Mouse (Mus musculus): ENCODE data around the gene Pla2r1.
A peak's percentile ranks its signal among the peaks of the same experiment; 100 is the strongest.

The Pla2r1 gene

DNA sequence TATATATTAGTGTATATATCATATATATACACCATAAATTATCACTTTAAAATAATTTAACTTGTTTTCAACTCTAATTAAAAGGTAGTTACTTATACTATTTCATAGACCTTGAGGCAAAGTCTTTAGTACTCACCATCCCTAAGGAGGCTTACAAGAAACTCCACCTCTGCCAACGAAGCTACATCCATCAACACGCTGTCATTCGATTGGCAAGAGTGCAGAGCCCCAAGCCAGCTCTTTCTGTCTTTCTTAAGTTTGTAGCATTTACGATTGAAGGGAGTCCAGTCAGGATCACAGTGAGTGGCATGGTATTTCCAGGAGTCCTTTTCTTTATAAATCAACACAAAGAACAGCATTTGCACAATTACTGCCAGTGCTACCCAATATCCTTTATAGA lies 49.1 kb downstream of the Pla2r1 start:
- DNase-seq (ENCODE audit: low read depth, low spot score): no peak

DNA sequence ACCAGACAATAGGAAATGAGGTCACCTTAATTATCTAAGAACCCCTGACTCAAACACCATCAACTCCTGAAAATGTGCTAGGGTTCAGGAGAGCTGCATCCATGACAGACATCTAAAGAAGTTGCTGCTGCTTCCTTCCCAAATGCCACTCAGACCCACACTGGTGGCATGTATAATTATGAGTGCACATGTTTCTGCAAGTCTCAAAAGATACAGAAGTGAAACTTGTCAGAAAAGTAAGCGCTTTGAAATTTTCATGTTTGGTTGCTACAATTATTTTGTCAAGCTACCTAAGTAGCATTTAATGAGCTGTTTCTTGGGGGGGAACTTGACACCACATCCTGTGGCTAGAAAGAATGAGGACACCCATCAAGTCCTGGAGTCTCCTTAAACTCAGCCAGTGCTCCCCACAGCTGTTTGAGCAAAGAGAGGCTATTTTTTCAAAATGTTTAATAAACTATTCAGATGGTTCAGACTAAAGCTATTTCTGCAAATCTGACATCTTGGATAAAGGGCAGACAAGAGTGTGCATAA lies 52.5 kb downstream of the Pla2r1 start:
- DNase-seq (ENCODE audit: low read depth, low spot score): peak; percentile 63

DNA sequence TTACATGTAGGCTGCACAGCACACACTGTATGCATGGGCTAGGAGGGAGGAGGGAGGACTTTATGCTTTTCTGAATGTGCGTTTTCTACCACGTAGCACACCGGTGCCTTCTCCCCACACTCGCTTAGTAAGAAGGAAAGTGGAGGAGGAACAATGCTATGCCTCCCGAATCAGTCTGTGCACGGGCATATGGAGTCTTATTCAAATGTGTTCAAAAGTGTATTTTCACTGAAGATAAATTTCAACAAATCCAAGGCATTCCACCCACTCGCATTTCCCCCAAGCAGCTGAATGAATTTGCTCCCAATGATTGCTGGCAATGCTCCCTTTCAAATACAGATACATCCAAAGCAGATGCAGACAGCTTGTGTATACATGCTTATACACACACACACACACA lies 73.2 kb downstream of the Pla2r1 start:
- peak; percentile 75 for DNase-seq (ENCODE audit: low read depth, low spot score)

DNA sequence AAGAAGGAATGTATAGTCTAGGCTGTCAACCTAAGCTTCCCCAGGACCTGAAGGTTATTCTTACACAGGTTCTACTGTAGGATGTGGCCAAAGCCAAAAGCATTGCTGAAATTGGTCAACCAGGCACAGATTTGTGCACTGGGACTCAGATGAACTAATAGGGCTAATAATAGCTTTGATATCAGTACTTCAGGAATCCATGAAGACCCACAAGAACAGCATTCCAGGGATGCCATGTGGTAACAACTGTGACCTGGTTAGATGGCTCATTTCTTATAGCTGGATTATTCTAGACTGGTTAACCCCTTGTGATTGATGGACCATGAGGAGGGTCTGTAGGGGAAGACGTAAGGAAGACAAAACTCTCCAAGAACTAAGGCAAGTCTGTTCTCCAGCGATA lies 74.3 kb downstream of the Pla2r1 start:
- no peak for DNase-seq (ENCODE audit: low read depth, low spot score)

DNA sequence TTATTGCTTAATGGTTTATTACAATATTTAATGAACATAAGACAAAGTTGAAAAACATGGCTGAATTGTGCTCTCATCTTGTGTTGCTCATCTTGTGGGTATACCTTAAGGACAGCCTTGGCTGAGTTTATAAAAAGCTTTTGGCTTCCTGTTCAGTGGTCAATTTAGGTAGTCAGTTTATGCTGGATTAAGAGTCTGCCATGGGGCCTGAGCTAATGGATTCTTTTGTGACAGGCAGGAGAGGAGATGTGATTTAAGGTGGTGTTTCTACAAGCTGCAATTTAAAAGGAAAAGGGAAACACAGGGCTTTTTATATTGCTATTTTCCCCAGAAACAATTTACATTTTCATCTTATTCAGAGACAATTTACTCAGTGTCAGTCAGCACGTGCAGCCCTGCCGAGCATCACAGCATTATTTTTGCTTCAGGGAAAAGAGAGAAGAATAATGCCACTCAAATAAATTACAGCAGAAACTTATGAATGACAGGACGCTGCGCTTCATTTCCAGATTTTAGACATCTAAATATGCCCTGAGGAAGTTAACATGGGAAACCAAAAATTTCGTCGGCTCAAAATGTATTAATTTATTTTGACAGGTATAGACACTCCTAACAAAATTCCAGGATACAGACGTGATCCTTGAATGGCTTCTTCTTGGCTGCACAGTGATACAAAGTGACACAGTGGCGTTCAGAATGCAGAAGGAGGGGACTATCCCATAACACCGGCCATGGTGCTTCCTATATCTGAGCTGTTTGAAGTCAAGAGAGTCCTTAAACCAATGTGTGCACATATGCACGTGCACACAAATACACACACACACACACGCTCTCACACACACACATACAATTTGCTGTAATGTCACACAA lies 84.0 kb downstream of the Pla2r1 start:
- no peak for DNase-seq (ENCODE audit: low read depth, low spot score)

DNA sequence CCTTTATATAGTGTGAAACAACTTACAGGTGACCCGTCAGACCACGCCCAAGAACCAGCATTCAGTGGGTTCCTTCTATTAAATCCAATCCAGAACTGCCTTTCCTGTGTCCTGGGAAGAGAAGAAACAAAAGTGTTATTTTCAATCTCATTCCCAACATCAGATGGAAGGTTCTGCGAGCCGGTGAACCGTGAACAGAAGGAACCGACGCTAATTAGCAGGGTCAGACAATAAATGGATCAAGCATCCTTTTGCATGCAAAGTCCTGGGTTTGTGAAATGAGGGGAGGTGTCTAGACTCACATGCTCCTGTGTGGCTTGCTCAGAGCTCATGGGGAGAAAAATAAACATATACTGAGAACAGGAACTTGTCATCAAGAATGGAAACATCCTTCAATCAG lies 100.7 kb downstream of the Pla2r1 start:
- no peak for DNase-seq (ENCODE audit: low read depth, low spot score)

DNA sequence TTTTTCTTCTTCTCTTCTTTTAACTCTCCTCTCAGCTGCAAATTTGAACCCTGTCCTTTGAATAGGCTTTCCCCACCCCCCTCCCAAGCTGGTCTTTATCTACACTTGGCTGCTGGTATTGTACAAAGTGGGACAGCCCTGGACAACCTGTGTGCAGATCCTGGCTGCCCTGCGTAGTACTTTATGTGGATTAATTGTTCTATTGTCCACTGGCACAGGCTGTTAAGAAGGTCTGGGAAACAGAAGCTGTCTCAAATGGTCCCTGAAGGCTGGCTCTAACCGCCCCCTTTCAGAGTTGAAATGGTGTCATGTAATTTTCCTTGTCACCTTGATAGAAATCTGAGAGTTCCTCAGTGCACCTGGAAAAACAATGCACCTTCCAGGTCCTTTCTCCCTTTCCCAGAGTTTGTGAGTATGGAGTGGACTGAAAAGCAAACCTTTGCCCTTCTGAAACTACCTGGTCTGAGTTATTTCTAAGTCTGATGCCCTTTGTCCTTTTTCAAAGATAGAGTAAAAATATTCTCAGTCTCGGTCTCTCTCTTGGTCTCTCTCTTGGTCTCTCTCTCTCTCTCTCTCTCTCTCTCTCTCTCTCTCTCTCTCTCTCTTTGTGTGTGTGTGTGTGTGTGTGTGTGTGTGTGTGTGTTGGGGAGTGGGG lies 101.9 kb downstream of the Pla2r1 start:
- no peak for DNase-seq (ENCODE audit: low read depth, low spot score)

DNA sequence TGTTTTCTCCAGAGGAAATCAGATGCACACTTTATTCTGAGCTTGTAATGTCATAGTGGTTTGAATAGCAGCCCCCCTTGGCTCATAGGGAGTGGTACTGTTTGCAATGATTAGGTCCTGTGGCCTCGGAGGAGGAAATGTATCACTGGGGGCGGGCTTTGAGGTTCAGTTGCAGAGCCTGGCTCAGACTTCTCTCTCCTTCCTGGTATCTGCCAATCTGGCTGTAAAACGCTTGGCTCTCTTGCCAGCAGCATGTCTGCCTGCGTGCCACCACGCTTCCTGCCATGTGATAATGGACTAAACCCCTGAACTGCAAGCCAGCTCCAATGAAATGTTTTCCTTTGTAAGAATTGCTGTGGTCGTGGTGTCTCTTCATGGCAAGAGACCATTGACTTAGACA lies 103.4 kb downstream of the Pla2r1 start:
- DNase-seq (ENCODE audit: low read depth, low spot score): no peak

DNA sequence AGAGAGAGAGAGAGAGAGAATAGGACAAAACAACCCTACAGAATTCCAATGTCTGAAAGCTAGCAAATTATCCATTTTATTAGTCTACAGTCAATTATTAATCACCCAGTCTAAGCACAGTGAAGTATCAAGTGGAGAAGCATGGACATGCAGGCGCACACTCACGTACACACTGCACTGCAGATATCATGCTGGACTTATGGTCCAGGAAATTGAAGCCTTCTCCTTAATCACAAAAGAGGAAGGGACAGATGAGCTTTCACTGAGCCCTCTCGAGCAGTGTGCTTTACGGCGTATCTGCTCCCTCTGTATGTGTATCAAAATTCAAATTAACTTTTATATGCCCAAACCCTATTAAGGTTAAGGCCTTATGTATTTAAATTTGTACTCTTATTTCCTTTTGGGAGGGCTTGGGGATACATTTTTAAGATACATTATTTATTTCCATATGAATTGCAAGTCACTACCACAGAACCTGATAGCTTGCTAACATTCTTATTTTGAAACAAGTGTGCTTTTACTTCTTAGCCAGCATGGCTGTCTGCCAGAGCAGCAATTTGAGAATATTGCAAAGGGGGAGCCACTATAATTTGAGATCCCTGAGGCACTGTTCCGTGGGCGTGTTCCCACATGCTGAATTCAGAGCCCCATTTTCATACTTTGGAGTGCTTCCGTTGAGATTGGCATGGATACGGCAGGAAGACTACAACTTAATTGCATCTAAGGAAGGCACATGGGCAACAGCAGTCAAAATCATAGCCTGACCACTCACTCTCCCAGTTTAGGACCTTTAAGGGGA lies 108.2 kb downstream of the Pla2r1 start:
- DNase-seq (ENCODE audit: low read depth, low spot score): no peak

DNA sequence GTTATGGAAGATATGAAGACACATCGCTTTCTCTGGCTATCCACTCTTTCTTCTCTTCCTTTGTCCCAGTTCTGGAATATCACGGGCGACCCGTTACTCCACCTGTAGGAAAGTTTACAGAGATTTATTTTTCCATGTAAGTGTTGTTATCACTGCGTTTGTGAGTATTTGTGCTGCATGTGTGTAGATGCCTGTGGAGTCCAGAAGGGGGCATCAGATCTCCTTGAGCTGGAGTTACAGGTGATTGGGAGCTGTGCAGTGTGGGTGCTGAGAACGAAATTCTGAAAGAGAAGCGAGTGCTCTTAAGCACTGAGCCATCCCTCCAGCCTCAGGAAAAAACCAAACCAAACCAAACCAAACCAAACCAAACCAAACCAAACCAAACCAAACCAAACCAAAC lies 109.8 kb downstream of the Pla2r1 start:
- DNase-seq (ENCODE audit: low read depth, low spot score): peak; percentile 26

DNA sequence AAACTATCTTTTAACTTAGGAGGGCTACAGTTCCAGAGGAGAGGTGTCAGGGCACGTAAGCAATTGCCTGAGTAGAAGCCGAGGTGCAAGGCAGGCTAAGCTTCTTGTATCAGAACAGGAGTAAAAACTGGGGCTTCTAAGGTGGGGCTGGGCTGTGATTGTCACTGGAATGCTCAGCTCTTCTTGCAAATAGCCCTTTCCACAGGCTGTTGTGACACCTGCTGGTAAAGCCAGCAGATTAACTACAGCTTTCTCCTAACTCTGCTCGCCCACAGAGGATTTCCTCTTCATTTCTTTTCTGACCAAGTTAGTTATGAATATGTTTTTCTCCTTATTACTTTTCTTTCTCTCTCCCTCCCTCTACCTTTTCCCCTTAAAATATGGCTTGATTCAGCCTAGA lies 111.2 kb downstream of the Pla2r1 start:
- DNase-seq (ENCODE audit: low read depth, low spot score): peak; percentile 19

DNA sequence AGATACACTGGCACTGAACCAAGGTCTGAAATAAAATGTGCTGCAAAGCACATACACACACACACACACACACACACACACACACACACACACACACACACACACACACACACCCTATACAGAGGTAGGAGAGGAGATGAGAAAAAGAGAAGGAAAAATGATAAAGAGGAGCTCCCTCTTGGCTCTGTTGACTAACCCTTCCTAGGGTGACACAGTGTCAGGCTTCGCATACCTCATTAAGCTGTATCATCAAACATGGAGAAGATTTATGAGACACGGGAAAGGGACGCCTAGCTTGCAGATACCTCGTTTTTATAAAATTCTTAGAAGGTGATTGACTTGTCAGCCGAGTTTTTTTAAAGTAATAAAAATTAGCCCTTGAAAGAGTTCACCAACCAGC lies 116.3 kb downstream of the Pla2r1 start:
- no peak for DNase-seq (ENCODE audit: low read depth, low spot score)

DNA sequence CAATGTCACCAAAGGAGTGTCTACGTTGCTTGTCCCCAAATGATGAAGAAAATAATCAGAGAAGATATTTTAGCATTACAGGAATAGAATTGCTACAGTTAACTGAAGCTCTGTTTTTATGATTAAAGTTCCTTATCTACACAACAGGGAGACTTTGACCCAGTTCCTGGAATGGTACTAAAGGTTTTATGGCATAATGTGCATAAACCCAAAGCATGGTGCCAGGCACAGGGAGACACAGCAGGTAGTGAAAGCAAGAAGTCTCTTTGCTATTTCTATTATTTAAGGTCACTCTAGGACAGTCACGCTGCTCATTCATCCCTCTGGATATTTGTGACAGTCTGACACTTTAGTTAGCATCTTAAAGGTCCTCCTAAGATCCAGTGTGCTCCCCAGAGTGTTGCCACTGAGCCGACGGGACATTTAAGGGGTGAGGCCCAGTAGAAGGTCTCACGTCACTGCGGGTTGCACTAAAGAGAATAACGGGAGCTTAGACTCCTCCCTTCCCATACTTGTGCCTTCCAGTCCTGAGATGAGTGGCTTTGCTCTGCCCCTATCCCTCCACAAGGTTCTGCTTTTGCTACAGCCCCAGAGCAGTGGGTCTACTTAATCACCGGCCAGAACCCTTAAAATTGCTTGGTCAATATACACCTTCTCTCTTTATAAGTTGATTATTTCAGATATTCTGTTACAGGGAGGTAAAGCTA lies 122.6 kb downstream of the Pla2r1 start:
- DNase-seq (ENCODE audit: low read depth, low spot score): no peak

DNA sequence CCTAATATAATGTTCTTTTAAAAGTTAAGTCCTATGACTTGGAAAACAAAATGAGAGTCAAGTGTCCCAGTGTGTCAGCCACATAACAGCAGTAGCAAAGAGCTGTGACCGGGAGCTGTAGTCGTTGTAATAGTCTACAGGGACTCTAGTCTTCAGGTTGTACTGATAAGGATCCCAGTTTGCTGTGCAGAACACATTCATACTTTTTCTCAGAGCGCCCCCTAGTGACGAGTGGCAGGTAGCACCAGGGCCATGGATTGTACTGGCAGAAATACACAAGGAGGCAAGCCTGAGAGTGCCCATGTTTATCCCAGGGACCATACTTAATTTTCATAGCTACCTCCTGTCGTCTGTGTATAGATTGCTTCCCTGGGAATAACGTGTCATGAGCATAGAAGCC lies 135.0 kb downstream of the Pla2r1 start:
- peak; percentile 80 for DNase-seq (ENCODE audit: low read depth, low spot score)

DNA sequence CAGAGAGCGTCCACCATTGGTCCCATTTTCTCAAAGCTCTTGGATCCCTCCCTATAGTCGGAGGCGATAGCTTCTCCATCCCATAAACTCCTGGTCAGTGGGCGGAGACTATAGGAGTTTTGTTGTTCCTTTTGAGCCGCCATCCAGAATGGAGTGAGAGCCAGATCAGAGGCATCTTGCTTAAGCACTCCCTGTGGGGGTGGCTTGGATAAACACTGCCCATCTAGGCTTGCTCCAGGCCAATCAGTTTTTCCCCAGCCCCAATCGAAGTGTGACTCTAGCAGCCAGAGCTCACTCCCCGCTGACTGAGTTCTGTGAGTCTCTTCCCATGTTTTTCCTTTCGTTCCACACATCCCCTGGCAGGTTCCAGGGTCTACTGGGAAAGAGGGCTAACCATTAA lies 138.8 kb downstream of the Pla2r1 start:
- no peak for DNase-seq (ENCODE audit: low read depth, low spot score)

DNA sequence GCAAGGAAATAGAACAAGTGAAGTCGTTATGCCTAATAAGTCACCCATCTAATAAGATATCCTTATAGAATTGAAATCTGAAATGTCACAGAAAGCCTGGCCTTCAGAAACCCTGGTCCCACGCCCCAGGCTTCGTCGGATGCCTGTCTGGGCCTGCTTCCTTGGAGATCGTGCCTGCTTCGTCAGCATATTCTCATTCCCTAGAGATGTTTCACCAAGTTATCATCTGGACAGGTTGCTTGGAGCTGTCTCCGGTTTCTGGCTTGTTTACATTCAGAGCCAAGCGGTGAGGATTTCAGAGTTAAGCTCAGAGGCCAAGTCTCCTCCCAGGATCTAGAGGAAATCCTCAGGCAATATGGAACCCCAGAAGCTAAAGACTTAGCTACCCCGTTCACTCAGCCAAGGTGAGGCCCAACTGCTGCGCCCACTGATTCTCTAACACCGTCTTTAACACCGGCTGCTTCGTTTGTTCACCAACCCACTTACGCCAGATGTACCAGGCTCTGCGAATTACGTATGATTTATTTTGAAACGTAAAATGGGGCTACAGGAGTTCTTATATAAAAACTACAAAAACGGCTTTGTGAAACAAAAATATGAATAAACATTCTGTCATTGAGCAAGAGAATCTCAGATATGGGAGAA lies 140.0 kb downstream of the Pla2r1 start:
- no peak for DNase-seq (ENCODE audit: low read depth, low spot score)

DNA sequence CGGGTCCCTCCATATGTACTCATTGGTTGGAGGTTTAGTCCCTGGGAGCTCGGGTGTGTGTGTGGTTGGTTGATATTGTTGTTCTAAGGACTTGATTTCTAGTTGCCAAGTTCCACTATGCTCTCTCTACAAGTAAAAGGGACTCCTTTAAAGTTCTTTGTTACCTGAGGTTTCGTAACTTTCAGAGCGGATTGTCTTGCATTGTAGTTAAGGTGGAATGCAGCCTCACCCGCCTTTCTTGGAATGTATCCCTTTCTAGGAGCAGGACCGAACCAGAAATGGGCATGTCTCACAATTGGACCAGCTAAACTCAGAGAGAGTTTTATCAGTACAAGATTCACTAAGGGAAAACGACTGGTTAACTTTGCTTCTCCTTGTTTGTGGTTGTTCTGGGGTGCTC lies 141.9 kb downstream of the Pla2r1 start:
- DNase-seq (ENCODE audit: low read depth, low spot score): no peak

DNA sequence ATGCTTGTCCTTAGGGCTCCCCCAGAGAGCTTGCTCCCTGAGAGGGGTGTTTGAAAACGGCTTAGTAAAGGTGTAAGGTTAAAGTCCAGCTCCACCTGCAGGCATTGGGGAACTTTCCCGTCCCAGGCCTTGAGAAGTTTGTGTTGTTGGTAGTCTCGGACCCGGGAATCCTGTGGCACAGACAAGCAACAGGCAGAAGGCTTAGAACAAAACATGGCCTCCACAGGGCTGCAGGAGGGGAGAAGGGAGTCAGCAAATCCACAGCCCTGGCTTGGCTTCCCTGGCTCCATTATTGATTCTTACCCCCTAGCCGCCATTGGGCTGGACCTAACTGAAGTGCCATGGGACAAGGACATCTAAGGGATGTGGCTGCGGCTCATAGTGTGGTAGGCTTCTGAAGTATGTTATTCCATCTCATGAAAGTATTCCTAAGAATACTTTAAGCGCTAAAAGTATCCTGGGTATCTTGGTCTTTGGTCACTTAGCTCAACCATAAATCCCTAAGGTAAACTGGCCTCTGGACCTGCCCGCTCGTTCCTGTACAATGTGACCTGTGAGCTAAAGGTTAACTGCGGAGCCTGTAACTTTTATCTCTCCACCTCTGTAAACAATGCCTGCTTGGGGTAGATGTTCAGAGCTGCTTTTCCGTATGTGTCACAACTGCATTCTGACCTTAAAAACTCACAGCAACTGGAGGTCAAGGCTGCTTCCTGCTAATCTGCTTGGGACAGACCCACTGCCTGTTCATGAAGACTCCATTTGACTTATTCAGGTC lies 142.9 kb downstream of the Pla2r1 start:
- no peak for DNase-seq (ENCODE audit: low read depth, low spot score)

DNA sequence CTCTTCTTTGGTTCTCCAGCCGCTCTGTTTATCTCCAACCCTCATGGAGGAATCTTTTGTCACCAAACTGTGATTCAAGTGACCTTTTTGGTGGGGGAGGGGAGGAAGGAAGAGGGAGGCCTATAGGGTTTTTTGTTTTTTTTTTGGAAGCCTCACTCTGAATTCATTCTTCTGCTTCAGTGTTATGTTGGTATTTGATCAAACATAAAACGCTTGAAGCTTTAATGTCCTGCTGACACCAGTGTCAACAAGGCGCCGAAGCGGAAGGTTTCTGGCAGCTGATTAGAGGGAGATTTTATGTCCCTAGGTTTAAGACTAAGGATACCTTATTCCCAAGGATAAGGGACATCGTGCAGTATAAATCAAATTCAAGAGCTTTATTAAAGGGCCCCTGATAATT lies 143.9 kb downstream of the Pla2r1 start:
- DNase-seq (ENCODE audit: low read depth, low spot score): no peak

DNA sequence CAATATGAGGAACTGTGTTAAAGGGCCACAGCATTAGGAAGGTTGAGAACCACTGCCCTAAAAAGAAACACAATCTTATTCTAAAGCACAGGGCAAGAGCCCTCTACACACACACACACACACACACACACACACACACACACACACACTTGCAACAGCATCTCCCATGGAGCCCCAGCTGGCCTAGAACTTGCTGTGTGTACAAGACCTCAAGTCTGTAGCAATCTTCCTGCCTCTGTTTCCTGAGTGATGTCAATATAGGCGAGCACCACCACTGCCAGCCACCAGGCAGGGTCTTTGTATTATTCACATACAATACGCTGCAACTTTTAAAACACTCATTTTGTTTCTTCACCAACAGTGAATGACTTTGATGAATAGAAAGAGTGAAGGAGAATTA lies 145.7 kb downstream of the Pla2r1 start:
- DNase-seq (ENCODE audit: low read depth, low spot score): peak; percentile 18
